Mouse (Mus musculus) kidney, postnatal 0 days (tissue): ENCODE measurements around the gene Phc2. TPM values are rescaled to one million over a fixed set of nuclear protein-coding genes. Genes with fewer than 3 reads are reported as not detected.
A peak's percentile ranks its signal among the peaks of the same experiment; 100 is the strongest.

Experiments
- ATAC-seq: fragments of 200-750 bp; cut with Nextera tagmentation; replicated peaks from 2 replicates; pipeline ENCODE4 v1.8.0; 2017; ENCODE audit warnings: low read depth, moderate number of reproducible peaks, moderate TSS enrichment, moderate library complexity; ENCODE audit not compliant: low FRiP score
- DNase-seq: peaks from one replicate; pipeline ENCODE4 v3.0.0-alpha.2; 2016; ENCODE audit warnings: low spot score
- H3K27ac ChIP-seq: fragments of 300-500 bp; sonication (generic); 2 replicates; pipeline ENCODE4 v1.5.1; 2014; ENCODE audit warnings: mild to moderate bottlenecking
- H3K27me3 ChIP-seq: fragments of 300-500 bp; sonication (generic); 2 replicates; pipeline ENCODE4 v1.6.1; 2014; ENCODE audit warnings: low read length, mixed read lengths; ENCODE audit not compliant: insufficient read depth
- H3K36me3 ChIP-seq: fragments of 300-500 bp; sonication (generic); 2 replicates; pipeline ENCODE4 v1.6.1; 2014; ENCODE audit warnings: low read length, mixed read lengths; ENCODE audit not compliant: insufficient read depth
- H3K4me1 ChIP-seq: fragments of 300-500 bp; sonication (generic); replicated peaks from 2 replicates; pipeline ENCODE4 v1.6.1; 2014; ENCODE audit warnings: antibody characterized with exemption, low read length, mixed read lengths; ENCODE audit not compliant: insufficient read depth
- H3K4me2 ChIP-seq: fragments of 300-500 bp; sonication (generic); 2 replicates; pipeline ENCODE4 v1.6.1; 2014; ENCODE audit warnings: mild to moderate bottlenecking, low read length, moderate library complexity, mixed read lengths
- H3K4me3 ChIP-seq: fragments of 300-500 bp; sonication (generic); replicated peaks from 2 replicates; pipeline ENCODE4 v1.5.1; 2014; ENCODE audit warnings: low read depth, low read length
- H3K9ac ChIP-seq: fragments of 300-500 bp; sonication (generic); 2 replicates; pipeline ENCODE4 v1.6.1; 2014; ENCODE audit warnings: low read depth, low read length
- H3K9me3 ChIP-seq: fragments of 300-500 bp; sonication (generic); replicated peaks from 2 replicates; pipeline ENCODE4 v1.6.1; 2016; ENCODE audit warnings: low read length, inconsistent platforms, mixed read lengths
- CTCF ChIP-seq: IDR thresholded peaks from 2 replicates; pipeline ENCODE4 v1.5.1; 2016; ENCODE audit warnings: antibody characterized with exemption, low read depth, mild to moderate bottlenecking, moderate library complexity
- WGBS: fragments of 180-500 bp; shearing (Covaris S2); extraction: QIAGEN DNeasy Blood & Tissue Kit; methylation state at CpG from one replicate; pipeline ENCODE4 v1.1.7; 2014; 5-methylcytosine and 5-hydroxymethylcytosine counted together
- polyA plus RNA-seq: library from polyadenylated mRNA; unstranded; fragments of >200 nt; fragmentation: Nextera tagmentation; extraction: Ambion mirVana; gene quantifications from 2 replicates; pipeline ENCODE4 v1.2.1, GENCODE M21; 2015

Gene Phc2
- polyA plus RNA-seq, 1 experiment from 2014 or later, result 71.7 TPM

GRCm38 (mm10) chr4:128733496-128733895, 79.0 kb downstream of the Phc2 start:
- Histone ChIP-seq H3K4me3 (no peak overlapping the region), H3K36me3 (no peaks in the 10 kb centered on the region), H3K4me2 (peak overlapping the region; percentile 14; the same call in 1 of the 2 replicates), H3K9ac (0 out of 2 replicates have a peak overlapping the region, but pooled peaks have one; percentile 5), H3K27me3 (no peaks in the 10 kb centered on the region), H3K4me1 (peaks cover 71% of the 10 kb centered on the region), H3K9me3 (no peaks in the 10 kb centered on the region), H3K27ac (peak overlapping the region; percentile 76)
- no peak for TF ChIP-seq CTCF
- 16% methylated on average over 6 of the region's 6 CpGs for WGBS
- ATAC-seq (no peak), DNase-seq (no peak)

- H3K4me3 ChIP-seq, result no peak overlapping the region
- peak; percentile 94 for DNase-seq
- peak; percentile 69 for ATAC-seq
- H3K4me1 ChIP-seq, result peaks cover 64% of the 10 kb centered on the region
- peak overlapping the region; percentile 14; the same call in 1 of the 2 replicates for H3K4me2 ChIP-seq
- no peaks in the 10 kb centered on the region for H3K36me3 ChIP-seq
- H3K27ac ChIP-seq, result peak overlapping the region; percentile 82
- WGBS, result 7% methylated on average over 5 of the region's 5 CpGs
- no peaks in the 10 kb centered on the region for H3K9me3 ChIP-seq
- no peak for TF ChIP-seq CTCF
- H3K27me3 ChIP-seq, result no peaks in the 10 kb centered on the region
- H3K9ac ChIP-seq, result 0 out of 2 replicates have a peak overlapping the region, but pooled peaks have one; percentile 5
These were observed 79.7 kb downstream of the Phc2 start for GRCm38 (mm10) chr4:128734217-128734616.

GRCm38 (mm10) chr4:128734721-128735671, 80.5 kb downstream of the Phc2 start:
- Histone ChIP-seq H3K36me3 (no peaks in the 10 kb centered on the region), H3K27me3 (no peaks in the 10 kb centered on the region), H3K4me3 (no peak overlapping the region), H3K27ac (peak overlapping the region; percentile 82), H3K9ac (no peak overlapping the region), H3K9me3 (no peaks in the 10 kb centered on the region), H3K4me1 (peaks cover 57% of the 10 kb centered on the region), H3K4me2 (peak overlapping the region; percentile 9; the same call in 1 of the 2 replicates)
- ATAC-seq, result peak; percentile 72
- no peak for DNase-seq
- 54% methylated on average over 18 of the region's 18 CpGs for WGBS
- no peak for TF ChIP-seq CTCF

GRCm38 (mm10) chr4:128737137-128737589, 82.7 kb downstream of the Phc2 start:
- no peak for TF ChIP-seq CTCF
- Histone ChIP-seq H3K4me2 (no peak overlapping the region), H3K27ac (peak overlapping the region; percentile 82), H3K27me3 (no peaks in the 10 kb centered on the region), H3K9ac (0 out of 2 replicates have a peak overlapping the region, but pooled peaks have one; percentile 6), H3K4me3 (no peak overlapping the region), H3K36me3 (peaks cover 4% of the 10 kb centered on the region; the same call in 1 of the 2 replicates), H3K4me1 (peaks cover 53% of the 10 kb centered on the region), H3K9me3 (no peaks in the 10 kb centered on the region)
- no peak for DNase-seq
- no peak for ATAC-seq
- WGBS, result 28% methylated on average over 6 of the region's 6 CpGs

- Histone ChIP-seq H3K36me3 (peaks cover 4% of the 10 kb centered on the region), H3K4me2 (no peak overlapping the region), H3K9me3 (no peaks in the 10 kb centered on the region), H3K27me3 (no peaks in the 10 kb centered on the region), H3K9ac (no peak overlapping the region), H3K27ac (peak overlapping the region; percentile 82), H3K4me3 (no peak overlapping the region), H3K4me1 (peaks cover 54% of the 10 kb centered on the region)
- 54% methylated on average over 14 of the region's 14 CpGs for WGBS
- DNase-seq (no peak), ATAC-seq (no peak)
- no peak for TF ChIP-seq CTCF
These were observed 83.5 kb downstream of the Phc2 start for GRCm38 (mm10) chr4:128737825-128738610.

GRCm38 (mm10) chr4:128740878-128741277, 86.4 kb downstream of the Phc2 start:
- Histone ChIP-seq H3K4me2 (no peak overlapping the region), H3K4me1 (peaks cover 26% of the 10 kb centered on the region), H3K4me3 (no peak overlapping the region), H3K36me3 (peaks cover 19% of the 10 kb centered on the region), H3K27me3 (no peaks in the 10 kb centered on the region), H3K9me3 (no peaks in the 10 kb centered on the region), H3K27ac (no peak overlapping the region), H3K9ac (no peak overlapping the region)
- 45% methylated on average over 1 of the region's 1 CpGs for WGBS
- DNase-seq (no peak), ATAC-seq (no peak)
- no peak for TF ChIP-seq CTCF
